Mouse (Mus musculus) heart, embryonic 14.5 days (tissue): ENCODE measurements around the gene Akt1. TPM values are rescaled to one million over a fixed set of nuclear protein-coding genes. Genes with fewer than 3 reads are reported as not detected.

Experiments
- ATAC-seq: fragments of 200-750 bp; cut with Nextera tagmentation; 2 replicates; pipeline ENCODE4 v1.8.0; 2017; ENCODE audit warnings: low read depth, moderate TSS enrichment; ENCODE audit not compliant: insufficient number of reproducible peaks, insufficient read depth, low FRiP score
- H3K27ac ChIP-seq, 2 experiments: fragments of 200-500 bp in 1 of 2; fragments of 300-500 bp in 1 of 2; sonication (generic) in 1 of 2; replicated peaks in 1 of 2; 2 replicates each; pipeline ENCODE4 v1.5.1; 2012 to 2014; ENCODE audit warnings: low read depth in 2 of 2, low read length in 2 of 2, control low read depth in 1 of 2, mild to moderate bottlenecking in 1 of 2, mixed read lengths in 1 of 2; ENCODE audit not compliant: control insufficient read depth in 1 of 2, insufficient read depth in 1 of 2
- H3K27me3 ChIP-seq: fragments of 300-500 bp; sonication (generic); 2 replicates; pipeline ENCODE4 v1.6.1; 2014; ENCODE audit warnings: mild to moderate bottlenecking, low read length, control low read depth; ENCODE audit not compliant: control insufficient read depth, insufficient read depth
- H3K36me3 ChIP-seq: fragments of 300-500 bp; sonication (generic); 2 replicates; pipeline ENCODE4 v1.6.1; 2014; ENCODE audit warnings: mild to moderate bottlenecking, control low read depth, low read length, mixed read lengths; ENCODE audit not compliant: control insufficient read depth, insufficient read depth
- H3K4me1 ChIP-seq, 2 experiments: fragments of 200-500 bp in 1 of 2; fragments of 300-500 bp in 1 of 2; sonication (generic) in 1 of 2; 2 replicates each; pipeline ENCODE4 v1.6.1; 2012 to 2014; ENCODE audit warnings: low read length in 2 of 2, control low read depth in 1 of 2, mixed read lengths in 1 of 2; ENCODE audit not compliant: control insufficient read depth in 2 of 2, insufficient read depth in 2 of 2
- H3K4me2 ChIP-seq: fragments of 300-500 bp; sonication (generic); 2 replicates; pipeline ENCODE4 v1.6.1; 2014; ENCODE audit warnings: mild to moderate bottlenecking, low read length
- H3K4me3 ChIP-seq, 2 experiments: fragments of 200-500 bp in 1 of 2; fragments of 300-500 bp in 1 of 2; sonication (generic) in 1 of 2; 2 replicates each; pipeline ENCODE4 v1.5.1; 2012 to 2014; ENCODE audit warnings: low read length in 2 of 2, mild to moderate bottlenecking in 2 of 2, control low read depth in 1 of 2, low read depth in 1 of 2, moderate library complexity in 1 of 2; ENCODE audit not compliant: control insufficient read depth in 1 of 2, insufficient read depth in 1 of 2
- H3K9ac ChIP-seq: fragments of 300-500 bp; sonication (generic); 2 replicates; pipeline ENCODE4 v1.6.1; 2014; ENCODE audit warnings: mild to moderate bottlenecking, low read length
- H3K9me3 ChIP-seq: fragments of 300-500 bp; sonication (generic); 2 replicates; pipeline ENCODE4 v1.6.1; 2016; ENCODE audit warnings: low read length, control low read depth; ENCODE audit not compliant: control insufficient read depth
- WGBS: fragments of 180-500 bp; shearing (Covaris S2); extraction: QIAGEN DNeasy Blood & Tissue Kit; methylation state at CpG from one replicate; pipeline ENCODE4 v1.1.7; 2014; 5-methylcytosine and 5-hydroxymethylcytosine counted together
- polyA plus RNA-seq: library from polyadenylated mRNA; unstranded; fragments of >200 nt; fragmentation: Nextera tagmentation; extraction: Ambion mirVana; gene quantifications from 2 replicates; pipeline ENCODE4 v1.2.1, GENCODE M21; 2014

Akt1 gene
- polyA plus RNA-seq, 1 experiment from 2014 or later = 182 TPM

DNA sequence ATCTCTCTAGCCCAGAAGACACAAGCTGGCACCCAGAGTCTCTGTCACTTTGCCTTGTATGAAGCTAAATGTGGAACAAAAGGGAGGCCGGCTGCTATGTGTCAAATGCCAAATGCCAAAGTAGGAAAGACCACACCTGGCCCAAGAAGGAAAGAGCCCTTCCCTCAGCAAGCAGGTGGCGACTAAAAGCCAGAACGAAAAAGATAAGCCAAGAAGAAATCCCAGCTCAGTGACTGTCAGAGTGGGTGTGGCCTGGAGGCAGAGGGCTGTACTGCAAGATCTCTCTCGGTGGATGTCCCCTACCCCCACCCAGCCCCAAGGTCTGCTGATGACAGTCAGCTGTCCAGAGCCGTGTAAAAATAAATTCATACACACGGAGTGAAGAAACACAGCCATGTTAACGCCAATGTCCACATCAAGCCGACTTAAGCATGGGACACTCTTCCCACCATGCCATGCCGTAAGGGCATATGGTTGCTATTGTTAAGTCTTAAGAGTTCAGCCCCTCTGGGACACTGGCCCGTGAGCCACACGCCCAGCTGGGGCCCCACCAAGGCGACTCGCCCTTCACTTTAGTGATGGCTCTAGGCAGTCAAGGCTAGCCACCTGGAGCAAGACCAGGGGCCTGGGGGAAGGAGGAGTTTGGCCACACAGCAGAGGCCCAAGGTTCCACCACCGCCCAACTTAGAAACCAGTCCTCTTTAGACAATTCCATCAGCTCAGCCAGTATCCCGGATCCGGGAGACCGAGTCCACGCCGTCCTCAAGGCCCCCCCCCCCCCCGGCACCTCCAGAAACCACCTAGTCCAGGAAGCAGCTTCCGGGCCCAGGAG, 1.7 kb downstream of the Akt1 start:
- H3K27ac ChIP-seq = peak overlapping the region; percentile 98 to 99
- H3K4me1 ChIP-seq = peaks cover 49 to 69% of the 10 kb centered on the region in 2 experiments
- peaks cover 39% of the 10 kb centered on the region for H3K36me3 ChIP-seq
- peak overlapping the region; percentile 100 for H3K9ac ChIP-seq
- WGBS = 2% methylated on average over 20 of the region's 21 CpGs
- H3K27me3 ChIP-seq = no peaks in the 10 kb centered on the region
- H3K4me2 ChIP-seq = peak overlapping the region; percentile 85
- ATAC-seq = no peak
- no peaks in the 10 kb centered on the region for H3K9me3 ChIP-seq
- peak overlapping the region; percentile 96 to 97 for H3K4me3 ChIP-seq

DNA sequence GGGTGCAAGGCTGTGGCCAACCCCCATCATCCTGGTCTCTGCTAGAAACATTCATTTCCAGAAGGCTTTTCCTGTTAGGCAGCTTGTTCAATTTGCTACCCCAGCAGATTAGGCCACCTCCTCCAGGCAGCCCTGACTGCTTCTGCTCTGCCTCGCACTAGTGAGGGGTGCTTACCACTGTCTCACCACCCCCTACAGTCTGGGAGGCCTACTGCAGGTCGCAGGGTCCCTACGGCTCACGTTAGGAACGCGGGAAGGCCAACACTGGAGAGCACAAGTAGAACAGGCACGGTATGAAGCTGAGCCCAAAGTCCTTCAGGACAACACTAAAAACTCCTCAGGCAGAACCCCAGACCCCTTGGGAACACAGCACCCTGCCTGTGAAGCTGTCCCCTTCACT, 2.8 kb downstream of the Akt1 start:
- Histone ChIP-seq H3K4me2 (peak overlapping the region; percentile 85), H3K27ac (peak overlapping the region; percentile 65 to 99), H3K36me3 (peaks cover 50% of the 10 kb centered on the region), H3K9me3 (no peaks in the 10 kb centered on the region), H3K27me3 (no peaks in the 10 kb centered on the region), H3K4me3 (peak overlapping the region; percentile 96 to 97; a peak in 3 of 4 replicates), H3K4me1 (peaks cover 53 to 70% of the 10 kb centered on the region in 2 experiments), H3K9ac (peak overlapping the region; percentile 100)
- WGBS = 65% methylated on average over 7 of the region's 7 CpGs
- ATAC-seq = no peak

DNA sequence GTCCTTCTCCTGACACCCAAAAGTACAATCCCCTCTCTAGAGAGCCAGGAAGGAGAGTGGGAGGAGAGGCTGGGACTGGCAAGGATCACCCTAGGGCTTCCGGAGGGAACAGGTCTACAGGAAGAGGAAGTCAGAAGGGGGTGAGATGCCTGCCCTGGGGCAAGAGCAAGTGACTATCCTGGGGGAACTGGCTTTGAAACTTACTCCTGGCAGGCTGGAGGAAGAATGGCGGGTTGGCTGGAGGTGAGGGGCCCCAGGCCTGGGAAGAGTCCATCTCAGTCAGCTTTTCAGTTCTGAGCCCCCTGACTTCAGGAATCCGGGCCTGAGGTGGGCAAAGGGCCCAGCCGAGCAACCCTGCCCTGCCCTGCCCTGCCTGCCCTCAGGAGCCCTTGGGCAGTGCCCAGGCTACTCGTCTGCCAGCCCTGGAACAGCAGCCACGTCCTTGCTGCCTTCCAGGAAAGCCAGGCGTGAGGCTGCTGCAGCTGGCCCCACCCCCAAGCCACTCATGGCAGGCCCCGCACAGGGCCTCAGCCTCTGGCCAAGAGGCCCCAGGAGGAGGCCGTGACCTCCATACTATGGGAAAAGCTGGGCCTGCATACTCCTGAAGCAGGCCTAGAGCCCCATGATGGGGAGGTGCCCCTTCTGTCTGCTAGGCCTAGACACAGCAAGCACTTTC, 3.8 kb downstream of the Akt1 start:
- Histone ChIP-seq H3K27me3 (no peaks in the 10 kb centered on the region), H3K27ac (peak overlapping the region; percentile 65 to 99), H3K36me3 (peaks cover 60% of the 10 kb centered on the region), H3K4me3 (peak overlapping the region in 1 of 2 experiments; percentile 97; a peak in 2 of 4 replicates), H3K9ac (peak overlapping the region; percentile 100), H3K4me2 (peak overlapping the region; percentile 85), H3K4me1 (peaks cover 63 to 80% of the 10 kb centered on the region in 2 experiments), H3K9me3 (no peaks in the 10 kb centered on the region)
- 23% methylated on average over 9 of the region's 9 CpGs for WGBS
- ATAC-seq = no peak

DNA sequence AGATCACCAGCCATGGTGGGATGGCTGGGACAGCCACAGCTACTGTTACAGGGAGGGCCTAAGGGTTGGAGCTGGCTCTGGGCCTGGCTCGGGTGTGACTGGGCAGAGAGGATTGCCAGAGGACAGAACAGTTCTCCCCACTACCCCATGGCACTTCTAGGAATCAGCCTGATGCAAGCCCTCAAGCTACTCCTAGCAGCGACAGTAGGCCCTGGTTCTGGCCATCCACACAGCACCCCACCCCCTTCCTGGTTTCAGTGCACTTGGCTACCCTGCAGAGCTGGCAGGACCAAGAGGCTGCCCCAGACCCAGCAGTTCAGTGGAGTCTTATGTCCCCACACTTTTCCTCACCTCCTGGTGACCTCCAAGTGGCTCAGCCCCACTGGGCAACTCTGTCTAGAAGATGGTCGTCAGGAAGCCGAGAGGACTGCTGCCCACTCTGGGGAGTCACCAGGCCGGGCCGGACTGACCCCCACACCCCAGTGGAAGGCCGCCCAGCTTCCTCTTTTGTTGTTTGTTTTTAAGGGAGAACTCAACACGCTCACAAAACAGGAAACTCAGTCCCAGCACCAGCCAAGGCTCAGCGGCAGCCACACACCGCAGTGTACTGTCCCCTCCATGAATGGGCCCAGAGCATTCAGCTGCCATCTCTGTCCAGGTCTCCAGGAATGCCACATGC, 6.9 kb downstream of the Akt1 start:
- no peak for ATAC-seq
- Histone ChIP-seq H3K9ac (peak overlapping the region; percentile 67), H3K36me3 (peaks cover 90% of the 10 kb centered on the region), H3K4me1 (peaks cover 77 to 99% of the 10 kb centered on the region in 2 experiments), H3K9me3 (no peaks in the 10 kb centered on the region), H3K27ac (peak overlapping the region in 1 of 2 experiments; percentile 65; a peak in 3 of 4 replicates), H3K4me2 (peak overlapping the region; percentile 7), H3K4me3 (no peak overlapping the region), H3K27me3 (no peaks in the 10 kb centered on the region)
- WGBS = 53% methylated on average over 10 of the region's 10 CpGs

DNA sequence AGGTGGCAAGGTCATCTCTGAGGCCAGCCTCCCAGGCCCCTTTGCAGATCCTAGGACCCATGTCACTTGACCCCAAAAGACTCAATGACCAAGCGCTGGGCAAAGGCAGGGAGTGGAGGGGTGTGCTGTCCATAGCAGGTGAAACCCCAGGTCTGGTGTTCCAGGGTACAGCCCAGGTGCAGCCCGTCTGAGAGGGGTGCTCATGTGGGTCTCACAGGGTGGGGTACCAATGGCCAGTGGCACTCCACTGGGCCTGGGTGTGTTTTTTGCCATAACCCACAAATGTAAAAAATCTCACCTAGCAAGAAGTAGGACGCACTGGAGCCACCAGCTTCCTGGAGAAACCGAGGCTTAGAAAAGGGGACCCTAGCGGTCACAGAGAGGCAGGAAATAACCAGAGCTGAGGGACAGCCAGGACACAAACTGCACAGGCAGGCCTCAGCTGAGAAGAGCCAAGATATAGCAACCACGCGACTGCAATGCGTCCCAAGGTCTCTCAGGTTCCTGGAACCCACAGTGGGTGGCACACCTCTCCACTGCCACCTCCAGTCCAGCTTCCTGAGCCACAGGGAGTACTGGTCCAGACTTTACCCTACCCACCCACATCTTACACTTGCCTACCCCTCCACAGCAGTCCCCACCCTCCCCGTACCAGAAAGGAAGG, 8.7 kb downstream of the Akt1 start:
- H3K4me2 ChIP-seq = peak overlapping the region; percentile 53
- H3K4me3 ChIP-seq = peak overlapping the region in 1 of 2 experiments; percentile 17; a peak in 1 of 4 replicates

DNA sequence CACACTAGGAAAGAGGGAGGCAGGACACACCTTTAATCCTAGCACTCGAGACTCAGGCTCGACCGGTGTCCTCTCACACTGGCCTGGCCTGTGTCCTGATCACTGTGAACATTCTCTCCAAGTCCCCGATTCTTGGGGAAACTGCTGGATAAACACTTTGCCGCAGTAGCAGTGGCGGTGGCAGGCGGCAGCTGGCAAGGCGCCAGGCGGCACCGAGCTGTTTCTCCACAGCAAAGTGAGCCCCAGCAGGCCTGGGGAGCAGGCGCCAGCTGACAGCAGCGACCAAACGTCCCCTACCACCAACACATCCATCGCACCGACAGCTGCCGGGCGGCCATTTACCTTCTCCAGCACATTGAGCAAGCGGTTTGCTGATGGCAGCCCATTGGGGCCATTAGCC, 9.2 kb downstream of the Akt1 start:
- H3K4me3 ChIP-seq = peak overlapping the region in 1 of 2 experiments; percentile 17; a peak in 2 of 4 replicates
- H3K27ac ChIP-seq = peak overlapping the region; percentile 63 to 88
- H3K4me1 ChIP-seq = peaks cover 72 to 99% of the 10 kb centered on the region in 2 experiments
- H3K36me3 ChIP-seq = peaks cover 92% of the 10 kb centered on the region
- WGBS = 15% methylated on average over 18 of the region's 18 CpGs
- peak overlapping the region; percentile 67 for H3K9ac ChIP-seq
- ATAC-seq = no peak
- H3K9me3 ChIP-seq = no peaks in the 10 kb centered on the region
- no peaks in the 10 kb centered on the region for H3K27me3 ChIP-seq
- peak overlapping the region; percentile 53 for H3K4me2 ChIP-seq

More for the DNA sequence above, 8.7 kb downstream of the Akt1 start:
- no peak for ATAC-seq
- H3K36me3 ChIP-seq = peaks cover 96% of the 10 kb centered on the region
- WGBS = 68% methylated on average over 9 of the region's 9 CpGs
- peak overlapping the region; percentile 34 to 88 for H3K27ac ChIP-seq
- no peaks in the 10 kb centered on the region for H3K9me3 ChIP-seq
- H3K4me1 ChIP-seq = peaks cover 74 to 99% of the 10 kb centered on the region in 2 experiments
- H3K27me3 ChIP-seq = no peaks in the 10 kb centered on the region
- H3K9ac ChIP-seq = peak overlapping the region; percentile 67; the same call in 1 of the 2 replicates

DNA sequence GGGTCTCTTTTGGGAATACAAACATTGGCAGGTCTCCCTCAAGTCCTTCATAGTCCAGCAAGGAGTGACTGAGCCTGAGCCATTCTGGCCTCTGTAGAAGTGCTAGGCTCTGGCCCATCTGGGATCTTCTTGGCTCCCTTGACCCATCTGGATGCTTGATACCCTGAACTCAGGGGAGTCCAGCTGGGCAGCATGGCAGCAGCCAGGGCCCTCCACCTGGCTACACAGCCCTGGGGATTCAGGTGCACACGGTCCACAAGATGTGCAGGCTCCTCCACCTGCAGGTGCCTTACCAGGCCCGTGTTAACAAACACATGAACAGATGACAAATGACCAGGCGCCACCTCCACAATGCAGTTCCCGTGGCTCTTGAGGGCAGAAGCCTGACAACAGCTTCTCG, 10.0 kb downstream of the Akt1 start:
- peak overlapping the region; percentile 53; the same call in 1 of the 2 replicates for H3K4me2 ChIP-seq
- peak overlapping the region; percentile 67 for H3K9ac ChIP-seq
- peaks cover 74 to 99% of the 10 kb centered on the region in 2 experiments for H3K4me1 ChIP-seq
- H3K4me3 ChIP-seq = no peak overlapping the region
- H3K27me3 ChIP-seq = no peaks in the 10 kb centered on the region
- peak overlapping the region; percentile 0 to 88; a peak in 2 of 4 replicates for H3K27ac ChIP-seq
- ATAC-seq = no peak
- 61% methylated on average over 5 of the region's 5 CpGs for WGBS
- H3K36me3 ChIP-seq = peaks cover 92% of the 10 kb centered on the region
- no peaks in the 10 kb centered on the region for H3K9me3 ChIP-seq
